Mouse (Mus musculus): ENCODE results near the gene Grap2. TPM values are rescaled to one million over a fixed set of nuclear protein-coding genes. Genes with fewer than 3 reads are reported as not detected.
A peak's percentile ranks its signal among the peaks of the same experiment; 100 is the strongest.

The Grap2 gene
- total and polyA plus RNA-seq, 2 experiments, result 0.46 to 0.66 TPM

GRCm38 (mm10) chr15:80630147-80630546 is 57.8 kb downstream of the Grap2 start:
- H3K27ac ChIP-seq (replicated peaks; ENCODE audit: insufficient read depth, low read depth, low read length), result no peak overlapping the region
- H3K4me1 ChIP-seq (ENCODE audit: control insufficient read depth, insufficient read depth, low read length), result no peaks in the 10 kb centered on the region
- TF ChIP-seq CTCF (IDR thresholded peaks at IDR 0.05; ENCODE audit: low read depth, low read length) (no peak), POLR2A (IDR thresholded peaks at IDR 0.05; ENCODE audit: extremely low read depth, insufficient read depth, low read length) (no peak)
- H3K79me2 ChIP-seq (ENCODE audit: control insufficient read depth, insufficient read depth, low read length), result no peaks in the 10 kb centered on the region
- H3K9ac ChIP-seq (ENCODE audit: low read depth, low read length), result no peak overlapping the region
- 72% methylated on average over 7 of the region's 7 CpGs for WGBS
- no peak overlapping the region for H3K4me3 ChIP-seq (ENCODE audit: insufficient read depth, low read depth, low read length)
- DNase-seq (ENCODE audit: extremely low read depth, low read depth, low spot score), result no peak
- H3K36me3 ChIP-seq (ENCODE audit: control insufficient read depth, insufficient read depth, low read length), result no peaks in the 10 kb centered on the region
- H3K27me3 ChIP-seq (ENCODE audit: control insufficient read depth, insufficient read depth, low read length), result no peaks in the 10 kb centered on the region

DNA sequence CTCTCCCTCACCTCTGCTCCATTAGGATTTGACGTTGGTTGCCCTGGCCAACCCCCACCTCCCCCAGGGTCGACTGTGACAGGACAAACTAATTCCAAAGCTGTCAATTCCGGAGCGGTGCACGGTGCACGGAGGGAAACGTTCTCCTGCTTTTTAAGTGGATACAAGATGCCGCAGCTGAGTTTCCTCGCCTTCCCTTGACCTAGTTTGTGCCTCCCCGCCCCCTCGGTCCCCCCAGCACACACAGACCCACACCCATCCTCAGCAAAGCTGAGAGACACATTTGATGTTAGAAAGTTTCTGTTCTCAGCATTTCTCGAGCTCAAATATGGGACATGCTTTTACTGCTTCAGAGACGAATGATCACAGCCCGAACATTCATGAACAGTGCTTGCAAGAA is 58.3 kb downstream of the Grap2 start:
- Histone ChIP-seq H3K4me3 (ENCODE audit: insufficient read depth, low read depth, low read length) (no peak overlapping the region), H3K27ac (replicated peaks; ENCODE audit: insufficient read depth, low read depth, low read length) (no peak overlapping the region), H3K36me3 (ENCODE audit: control insufficient read depth, insufficient read depth, low read length) (no peaks in the 10 kb centered on the region), H3K4me1 (ENCODE audit: control insufficient read depth, insufficient read depth, low read length) (no peaks in the 10 kb centered on the region), H3K9ac (ENCODE audit: low read depth, low read length) (no peak overlapping the region), H3K27me3 (ENCODE audit: control insufficient read depth, insufficient read depth, low read length) (no peaks in the 10 kb centered on the region), H3K79me2 (ENCODE audit: control insufficient read depth, insufficient read depth, low read length) (no peaks in the 10 kb centered on the region)
- no peak for DNase-seq (ENCODE audit: extremely low read depth, low read depth, low spot score)
- TF ChIP-seq CTCF (IDR thresholded peaks at IDR 0.05; ENCODE audit: low read depth, low read length), result no peak
- no peak for TF ChIP-seq POLR2A (IDR thresholded peaks at IDR 0.05; ENCODE audit: extremely low read depth, insufficient read depth, low read length)
- 49% methylated on average over 14 of the region's 14 CpGs for WGBS

- H3K4me1 ChIP-seq (ENCODE audit: control insufficient read depth, insufficient read depth, low read length), result no peaks in the 10 kb centered on the region
- H3K27ac ChIP-seq (replicated peaks; ENCODE audit: insufficient read depth, low read depth, low read length), result no peak overlapping the region
- no peaks in the 10 kb centered on the region for H3K27me3 ChIP-seq (ENCODE audit: control insufficient read depth, insufficient read depth, low read length)
- WGBS, result 80% methylated on average over 2 of the region's 2 CpGs
- no peaks in the 10 kb centered on the region for H3K36me3 ChIP-seq (ENCODE audit: control insufficient read depth, insufficient read depth, low read length)
- no peak for TF ChIP-seq CTCF (IDR thresholded peaks at IDR 0.05; ENCODE audit: low read depth, low read length)
- no peak for TF ChIP-seq POLR2A (IDR thresholded peaks at IDR 0.05; ENCODE audit: extremely low read depth, insufficient read depth, low read length)
- no peaks in the 10 kb centered on the region for H3K79me2 ChIP-seq (ENCODE audit: control insufficient read depth, insufficient read depth, low read length)
- H3K4me3 ChIP-seq (ENCODE audit: insufficient read depth, low read depth, low read length), result no peak overlapping the region
- no peak for DNase-seq (ENCODE audit: extremely low read depth, low read depth, low spot score)
- H3K9ac ChIP-seq (ENCODE audit: low read depth, low read length), result no peak overlapping the region
These were observed 58.9 kb downstream of the Grap2 start for GRCm38 (mm10) chr15:80631311-80631710.

- TF ChIP-seq POLR2A (IDR thresholded peaks at IDR 0.05; ENCODE audit: extremely low read depth, insufficient read depth, low read length) (no peak), CTCF (IDR thresholded peaks at IDR 0.05; ENCODE audit: low read depth, low read length) (no peak)
- no peak for DNase-seq (ENCODE audit: extremely low read depth, low read depth, low spot score)
- H3K9ac ChIP-seq (ENCODE audit: low read depth, low read length), result no peak overlapping the region
- H3K27ac ChIP-seq (replicated peaks; ENCODE audit: insufficient read depth, low read depth, low read length), result no peak overlapping the region
- H3K79me2 ChIP-seq (ENCODE audit: control insufficient read depth, insufficient read depth, low read length), result no peaks in the 10 kb centered on the region
- no peaks in the 10 kb centered on the region for H3K4me1 ChIP-seq (ENCODE audit: control insufficient read depth, insufficient read depth, low read length)
- no peak overlapping the region for H3K4me3 ChIP-seq (ENCODE audit: insufficient read depth, low read depth, low read length)
- no peaks in the 10 kb centered on the region for H3K36me3 ChIP-seq (ENCODE audit: control insufficient read depth, insufficient read depth, low read length)
- WGBS, result 87% methylated on average over 13 of the region's 13 CpGs
- no peaks in the 10 kb centered on the region for H3K27me3 ChIP-seq (ENCODE audit: control insufficient read depth, insufficient read depth, low read length)
These were observed 60.0 kb downstream of the Grap2 start for GRCm38 (mm10) chr15:80632280-80632893.

GRCm38 (mm10) chr15:80634391-80635193 is 62.2 kb downstream of the Grap2 start:
- no peak overlapping the region for H3K27ac ChIP-seq (replicated peaks; ENCODE audit: insufficient read depth, low read depth, low read length)
- TF ChIP-seq POLR2A (IDR thresholded peaks at IDR 0.05; ENCODE audit: extremely low read depth, insufficient read depth, low read length), result no peak
- peak; percentile 44 for TF ChIP-seq CTCF (IDR thresholded peaks at IDR 0.05; ENCODE audit: low read depth, low read length)
- H3K36me3 ChIP-seq (ENCODE audit: control insufficient read depth, insufficient read depth, low read length), result no peaks in the 10 kb centered on the region
- no peak overlapping the region for H3K4me3 ChIP-seq (ENCODE audit: insufficient read depth, low read depth, low read length)
- 43% methylated on average over 11 of the region's 11 CpGs for WGBS
- peak; percentile 62 for DNase-seq (ENCODE audit: extremely low read depth, low read depth, low spot score)
- H3K9ac ChIP-seq (ENCODE audit: low read depth, low read length), result no peak overlapping the region
- H3K79me2 ChIP-seq (ENCODE audit: control insufficient read depth, insufficient read depth, low read length), result no peaks in the 10 kb centered on the region
- H3K27me3 ChIP-seq (ENCODE audit: control insufficient read depth, insufficient read depth, low read length), result no peaks in the 10 kb centered on the region
- no peaks in the 10 kb centered on the region for H3K4me1 ChIP-seq (ENCODE audit: control insufficient read depth, insufficient read depth, low read length)

Measured in liver, adult 2 months (tissue).